Mouse (Mus musculus): ENCODE results near the gene P2rx5. TPM values are rescaled to one million over a fixed set of nuclear protein-coding genes. Genes with fewer than 3 reads are reported as not detected.

P2rx5 gene
- polyA plus RNA-seq, 1 experiment, result 4.2 TPM

GRCm38 (mm10) chr11:73193047-73193446 is 32.8 kb downstream of the P2rx5 start:
- Histone ChIP-seq H3K4me1 (ENCODE audit: control insufficient read depth, insufficient read depth, low read length) (peaks cover 2% of the 10 kb centered on the region; the same call in 1 of the 2 replicates), H3K4me3 (ENCODE audit: insufficient read depth, low read length) (no peak overlapping the region), H3K27ac (ENCODE audit: insufficient read depth, low read length) (no peak overlapping the region)
- TF ChIP-seq POLR2A (IDR thresholded peaks at IDR 0.05; ENCODE audit: low read depth, low read length) (no peak), CTCF (IDR thresholded peaks at IDR 0.05; ENCODE audit: borderline replicate concordance, insufficient read depth, low read length) (no peak)

DNA sequence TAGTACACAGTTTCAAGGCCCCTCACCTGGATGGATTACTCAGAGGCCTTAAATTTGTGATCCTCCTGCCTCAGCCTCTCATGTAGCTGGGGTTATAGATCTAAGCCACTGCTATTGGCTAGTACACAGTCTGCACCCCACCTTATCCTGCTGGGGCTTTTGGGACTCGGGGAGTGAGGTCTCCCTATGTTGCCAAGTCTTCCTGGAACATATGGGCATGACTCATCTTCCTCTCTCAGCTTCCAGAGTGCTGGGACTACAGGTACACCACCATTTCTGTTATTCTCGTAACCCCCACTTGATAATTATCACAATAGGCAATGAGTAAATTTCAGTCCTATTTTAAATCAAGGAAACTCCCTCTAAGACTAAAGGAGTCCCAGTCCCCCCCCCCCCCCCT is 34.2 kb downstream of the P2rx5 start:
- H3K27ac ChIP-seq (ENCODE audit: insufficient read depth, low read length), result no peak overlapping the region
- TF ChIP-seq POLR2A (IDR thresholded peaks at IDR 0.05; ENCODE audit: low read depth, low read length) (no peak), CTCF (IDR thresholded peaks at IDR 0.05; ENCODE audit: borderline replicate concordance, insufficient read depth, low read length) (no peak)
- peaks cover 2% of the 10 kb centered on the region; the same call in 1 of the 2 replicates for H3K4me1 ChIP-seq (ENCODE audit: control insufficient read depth, insufficient read depth, low read length)
- H3K4me3 ChIP-seq (ENCODE audit: insufficient read depth, low read length), result no peak overlapping the region

- no peak overlapping the region for H3K27ac ChIP-seq (ENCODE audit: insufficient read depth, low read length)
These were observed 38.0 kb downstream of the P2rx5 start for GRCm38 (mm10) chr11:73198190-73198589.

GRCm38 (mm10) chr11:73198603-73199229 is 38.5 kb downstream of the P2rx5 start, which contains the start of gene Ctns:
Gene Ctns (minus strand): TSS chr11:73199042.
- TF ChIP-seq POLR2A (IDR thresholded peaks at IDR 0.05; ENCODE audit: low read depth, low read length) (peak; percentile 79), CTCF (IDR thresholded peaks at IDR 0.05; ENCODE audit: borderline replicate concordance, insufficient read depth, low read length) (no peak)
- Histone ChIP-seq H3K4me3 (ENCODE audit: insufficient read depth, low read length) (peak within 1 kb of the TSS; percentile 64), H3K4me1 (ENCODE audit: control insufficient read depth, insufficient read depth, low read length) (no peaks in the 10 kb centered on the region), H3K27ac (ENCODE audit: insufficient read depth, low read length) (no peak within 1 kb of the TSS)

More at GRCm38 (mm10) chr11:73198190-73198589, 38.0 kb downstream of the P2rx5 start:
- Histone ChIP-seq H3K4me3 (ENCODE audit: insufficient read depth, low read length) (peak overlapping the region; percentile 64), H3K4me1 (ENCODE audit: control insufficient read depth, insufficient read depth, low read length) (peaks cover under 1% of the 10 kb centered on the region; the same call in 1 of the 2 replicates)
- TF ChIP-seq CTCF (IDR thresholded peaks at IDR 0.05; ENCODE audit: borderline replicate concordance, insufficient read depth, low read length), result no peak
- no peak for TF ChIP-seq POLR2A (IDR thresholded peaks at IDR 0.05; ENCODE audit: low read depth, low read length)

GRCm38 (mm10) chr11:73199230-73199712 is 39.0 kb downstream of the P2rx5 start, which contains the start of gene Shpk:
Gene Shpk (plus strand): TSS chr11:73199460.
- H3K27ac ChIP-seq (ENCODE audit: insufficient read depth, low read length), result no peak within 1 kb of the TSS
- TF ChIP-seq POLR2A (IDR thresholded peaks at IDR 0.05; ENCODE audit: low read depth, low read length) (peak; percentile 79), CTCF (IDR thresholded peaks at IDR 0.05; ENCODE audit: borderline replicate concordance, insufficient read depth, low read length) (no peak)
- no peaks in the 10 kb centered on the region for H3K4me1 ChIP-seq (ENCODE audit: control insufficient read depth, insufficient read depth, low read length)
- H3K4me3 ChIP-seq (ENCODE audit: insufficient read depth, low read length), result peak within 1 kb of the TSS; percentile 64

- TF ChIP-seq CTCF (IDR thresholded peaks at IDR 0.05; ENCODE audit: borderline replicate concordance, insufficient read depth, low read length) (no peak), POLR2A (IDR thresholded peaks at IDR 0.05; ENCODE audit: low read depth, low read length) (no peak)
- Histone ChIP-seq H3K4me1 (ENCODE audit: control insufficient read depth, insufficient read depth, low read length) (no peaks in the 10 kb centered on the region), H3K27ac (ENCODE audit: insufficient read depth, low read length) (no peak overlapping the region), H3K4me3 (ENCODE audit: insufficient read depth, low read length) (peak overlapping the region; percentile 64)
These were observed 39.7 kb downstream of the P2rx5 start for GRCm38 (mm10) chr11:73199879-73200278.

GRCm38 (mm10) chr11:73201021-73201420 is 40.8 kb downstream of the P2rx5 start:
- H3K27ac ChIP-seq (ENCODE audit: insufficient read depth, low read length), result no peak overlapping the region
- TF ChIP-seq POLR2A (IDR thresholded peaks at IDR 0.05; ENCODE audit: low read depth, low read length) (no peak), CTCF (IDR thresholded peaks at IDR 0.05; ENCODE audit: borderline replicate concordance, insufficient read depth, low read length) (no peak)

GRCm38 (mm10) chr11:73201597-73201996 is 41.4 kb downstream of the P2rx5 start:
- H3K4me3 ChIP-seq (ENCODE audit: insufficient read depth, low read length), result no peak overlapping the region
- H3K4me1 ChIP-seq (ENCODE audit: control insufficient read depth, insufficient read depth, low read length), result no peaks in the 10 kb centered on the region
- H3K27ac ChIP-seq (ENCODE audit: insufficient read depth, low read length), result no peak overlapping the region
- TF ChIP-seq CTCF (IDR thresholded peaks at IDR 0.05; ENCODE audit: borderline replicate concordance, insufficient read depth, low read length) (no peak), POLR2A (IDR thresholded peaks at IDR 0.05; ENCODE audit: low read depth, low read length) (no peak)

More at GRCm38 (mm10) chr11:73201021-73201420, 40.8 kb downstream of the P2rx5 start:
- Histone ChIP-seq H3K4me3 (ENCODE audit: insufficient read depth, low read length) (no peak overlapping the region), H3K4me1 (ENCODE audit: control insufficient read depth, insufficient read depth, low read length) (no peaks in the 10 kb centered on the region)

- TF ChIP-seq CTCF (IDR thresholded peaks at IDR 0.05; ENCODE audit: borderline replicate concordance, insufficient read depth, low read length), result no peak
- TF ChIP-seq POLR2A (IDR thresholded peaks at IDR 0.05; ENCODE audit: low read depth, low read length), result no peak
- H3K27ac ChIP-seq (ENCODE audit: insufficient read depth, low read length), result no peak overlapping the region
- H3K4me1 ChIP-seq (ENCODE audit: control insufficient read depth, insufficient read depth, low read length), result no peaks in the 10 kb centered on the region
- H3K4me3 ChIP-seq (ENCODE audit: insufficient read depth, low read length), result no peak overlapping the region
These were observed 43.7 kb downstream of the P2rx5 start for GRCm38 (mm10) chr11:73203895-73204294.

- Histone ChIP-seq H3K27ac (ENCODE audit: insufficient read depth, low read length) (no peak overlapping the region), H3K4me1 (ENCODE audit: control insufficient read depth, insufficient read depth, low read length) (no peaks in the 10 kb centered on the region), H3K4me3 (ENCODE audit: insufficient read depth, low read length) (no peak overlapping the region)
- TF ChIP-seq POLR2A (IDR thresholded peaks at IDR 0.05; ENCODE audit: low read depth, low read length), result no peak
- TF ChIP-seq CTCF (IDR thresholded peaks at IDR 0.05; ENCODE audit: borderline replicate concordance, insufficient read depth, low read length), result no peak
These were observed 45.0 kb downstream of the P2rx5 start for GRCm38 (mm10) chr11:73205194-73205593.

All from embryonic fibroblast, embryonic 13.5 days (primary cell).